8 mouse cellular contexts compared by ENCODE assay signal in genomic region chr17:11092900-11093299, GRCm38 (mm10).
DNase-seq lines count a peak whose midpoint lies in the region; ATAC-seq and TF ChIP-seq lines count a peak whose summit lies in the region.

No protein-coding gene starts in this region.

- peak; percentile 36 for DNase-seq in kidney, adult 2 months
- DNase-seq in embryo, embryonic 10 days (ENCODE audit: low spot score) = peak; percentile 78
- DNase-seq in gastrocnemius, postnatal 14 days = peak; percentile 52
- peak; percentile 32 to 39 for DNase-seq in layer of hippocampus, postnatal 36 days
- DNase-seq in cerebellum, adult 11 months = no peak
- DNase-seq in thymus, postnatal 14 days = no peak

- H3K9me3 ChIP-seq in kidney, embryonic 16.5 days (ENCODE audit: low read length) = peaks cover 7% of the 10 kb centered on the region; the same call in 1 of the 2 replicates
- H3K9me3 ChIP-seq in stomach, embryonic 15.5 days = no peaks in the 10 kb centered on the region

- intact Hi-C loops in gastrocnemius, postnatal 14 days (cut with DNase I; ENCODE audit: low total_unique reads) = no loop called here

- TF ChIP-seq POLR2A in kidney, adult 2 months (IDR thresholded peaks at IDR 0.05; ENCODE audit: low read depth, low read length) = no peak

- ATAC-seq in kidney, embryonic 16.5 days (ENCODE audit: low FRiP score, low TSS enrichment) = no peak
- peak; percentile 63; the same call in 1 of the 2 replicates for ATAC-seq in stomach, embryonic 15.5 days (ENCODE audit: insufficient read depth, low FRiP score, low read depth)

- H3K4me1 ChIP-seq in kidney, adult 2 months (ENCODE audit: control insufficient read depth, insufficient read depth, low read length) = no peaks in the 10 kb centered on the region
- no peaks in the 10 kb centered on the region for H3K4me1 ChIP-seq in kidney, embryonic 16.5 days (ENCODE audit: insufficient read depth, low read length)
- no peaks in the 10 kb centered on the region for H3K4me1 ChIP-seq in stomach, embryonic 15.5 days

- H3K27ac ChIP-seq in kidney, adult 2 months (ENCODE audit: insufficient read depth, low read depth, low read length) = no peak overlapping the region
- no peak overlapping the region for H3K27ac ChIP-seq in kidney, embryonic 16.5 days (ENCODE audit: low read length)
- no peak overlapping the region for H3K27ac ChIP-seq in stomach, embryonic 15.5 days

- H3K36me3 ChIP-seq in kidney, adult 2 months (ENCODE audit: control insufficient read depth, insufficient read depth, low read length) = no peaks in the 10 kb centered on the region
- H3K36me3 ChIP-seq in kidney, embryonic 16.5 days (ENCODE audit: insufficient read depth, low read length) = no peaks in the 10 kb centered on the region
- H3K36me3 ChIP-seq in stomach, embryonic 15.5 days = no peaks in the 10 kb centered on the region

- H3K4me2 ChIP-seq in kidney, embryonic 16.5 days (replicated peaks; ENCODE audit: low read depth, low read length) = no peak overlapping the region
- H3K4me2 ChIP-seq in stomach, embryonic 15.5 days = no peak overlapping the region

- WGBS in kidney, adult 2 months = 44% methylated on average over 6 of the region's 6 CpGs
- WGBS in kidney, embryonic 16.5 days = 48% methylated on average over 6 of the region's 6 CpGs
- 39% methylated on average over 6 of the region's 6 CpGs for WGBS in stomach, embryonic 15.5 days

- no peak for TF ChIP-seq CTCF in kidney, adult 2 months (conservative IDR thresholded peaks at IDR 0.05; ENCODE audit: insufficient read depth, insufficient read length, low read depth, low read length)

- H3K9ac ChIP-seq in kidney, embryonic 16.5 days (replicated peaks; ENCODE audit: low read length) = no peak overlapping the region
- no peak overlapping the region for H3K9ac ChIP-seq in stomach, embryonic 15.5 days

- H3K27me3 ChIP-seq in kidney, adult 2 months (replicated peaks; ENCODE audit: control insufficient read depth, insufficient read depth, low read length) = no peaks in the 10 kb centered on the region
- H3K27me3 ChIP-seq in kidney, embryonic 16.5 days (ENCODE audit: insufficient read depth, low read length) = no peaks in the 10 kb centered on the region
- no peaks in the 10 kb centered on the region for H3K27me3 ChIP-seq in stomach, embryonic 15.5 days (replicated peaks)

- H3K4me3 ChIP-seq in kidney, adult 2 months (ENCODE audit: insufficient read depth, low read depth, low read length) = no peak overlapping the region
- no peak overlapping the region for H3K4me3 ChIP-seq in kidney, embryonic 16.5 days (ENCODE audit: low read length)
- H3K4me3 ChIP-seq in stomach, embryonic 15.5 days (replicated peaks) = no peak overlapping the region

Comparison
In these comparisons a context has a peak if more than half of its experiments do, and no peak if none do; other contexts are left out.
1. DNase-seq: peak in kidney, adult 2 months (single experiment), embryo, embryonic 10 days (single experiment), gastrocnemius, postnatal 14 days (single experiment) and layer of hippocampus, postnatal 36 days (2 of 2); none in cerebellum, adult 11 months (single experiment) and thymus, postnatal 14 days (single experiment).